Mouse (Mus musculus): ENCODE measurements around the gene Tns3. TPM values are rescaled to one million over a fixed set of nuclear protein-coding genes. Genes with fewer than 3 reads are reported as not detected.

Gene Tns3
- polyA plus RNA-seq, 1 experiment: 29.2 TPM

DNA sequence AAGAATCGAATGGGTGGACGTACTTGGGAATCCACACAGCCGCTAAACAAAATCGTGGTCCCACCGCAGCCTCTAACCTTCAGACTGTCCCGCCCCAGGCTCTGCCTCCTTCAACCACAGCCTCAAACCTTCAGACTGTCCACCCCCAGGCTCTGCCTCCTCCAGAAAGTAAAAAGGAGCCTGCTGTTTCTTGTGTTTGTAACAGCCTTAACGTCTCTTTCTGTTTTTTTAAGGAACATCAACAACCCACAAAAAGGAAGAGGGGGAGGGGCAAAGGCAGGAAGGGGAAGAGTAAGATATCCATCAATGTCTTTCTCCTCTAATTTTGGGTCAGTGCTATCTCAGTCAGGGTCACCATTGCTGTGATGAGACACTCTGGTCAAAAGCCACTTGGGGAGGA, 25.2 kb upstream of the Tns3 start:
- DNase-seq: no peak
- Histone ChIP-seq H3K27me3 (ENCODE audit: control insufficient read depth, insufficient read depth, low read length) (no peaks in the 10 kb centered on the region; the same call in 1 of the 2 replicates), H3K4me1 (ENCODE audit: control insufficient read depth, insufficient read depth, low read length) (no peaks in the 10 kb centered on the region), H3K4me3 (replicated peaks; ENCODE audit: insufficient read depth, low read depth, low read length) (no peak overlapping the region), H3K27ac (ENCODE audit: insufficient read depth, low read length) (no peak overlapping the region)
- no peak for TF ChIP-seq POLR2A (IDR thresholded peaks at IDR 0.05; ENCODE audit: borderline replicate concordance, insufficient read depth, low read length)
- 90% methylated on average over 7 of the region's 7 CpGs for WGBS

DNA sequence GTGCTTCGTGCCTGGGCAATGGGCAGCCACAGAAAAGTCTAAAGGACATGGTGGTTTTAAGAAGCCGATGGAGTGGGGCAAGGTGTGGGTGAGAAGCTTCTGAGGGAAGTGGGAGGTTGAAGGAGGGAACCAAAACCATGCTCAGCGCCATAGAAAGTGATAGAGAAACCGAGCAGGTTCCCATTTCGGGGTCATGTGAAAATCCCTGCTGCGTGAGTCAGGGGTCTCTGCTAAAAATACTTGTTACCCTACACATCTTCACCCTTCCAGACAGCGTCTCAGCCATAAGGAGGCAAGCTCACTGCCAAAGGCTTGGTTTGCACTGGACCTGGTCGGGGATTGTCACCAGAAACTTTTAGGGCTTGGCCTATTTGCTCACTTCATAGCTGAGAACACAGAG, 24.6 kb upstream of the Tns3 start:
- no peak for TF ChIP-seq POLR2A (IDR thresholded peaks at IDR 0.05; ENCODE audit: borderline replicate concordance, insufficient read depth, low read length)
- no peak for TF ChIP-seq CTCF (IDR thresholded peaks at IDR 0.05; ENCODE audit: borderline replicate concordance, insufficient read depth, low read depth, low read length)
- no peak overlapping the region for H3K27ac ChIP-seq (ENCODE audit: insufficient read depth, low read length)
- H3K4me3 ChIP-seq (replicated peaks; ENCODE audit: insufficient read depth, low read depth, low read length): no peak overlapping the region
- 95% methylated on average over 8 of the region's 8 CpGs for WGBS
- H3K27me3 ChIP-seq (ENCODE audit: control insufficient read depth, insufficient read depth, low read length): no peaks in the 10 kb centered on the region; the same call in 1 of the 2 replicates
- no peak for DNase-seq
- no peaks in the 10 kb centered on the region for H3K4me1 ChIP-seq (ENCODE audit: control insufficient read depth, insufficient read depth, low read length)

DNA sequence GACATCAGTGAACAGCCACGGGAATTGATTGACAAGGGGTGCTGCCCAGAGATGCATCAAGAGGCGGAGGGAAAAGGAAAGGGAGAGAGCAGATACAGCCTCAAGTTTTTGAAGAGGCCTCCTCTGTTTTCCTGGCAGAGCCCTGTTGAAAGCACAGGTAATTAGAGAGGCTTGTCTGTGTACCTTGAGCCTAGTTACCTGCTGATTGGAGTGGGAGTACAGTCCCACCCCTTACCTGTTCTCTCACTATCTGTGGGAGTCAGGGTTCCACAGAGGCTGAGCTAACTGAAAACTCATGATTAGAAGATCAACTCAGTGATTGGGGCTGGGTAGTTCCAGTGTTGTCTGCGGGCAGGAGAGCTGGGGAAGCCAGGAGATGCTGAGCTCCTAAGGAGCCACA, 22.2 kb upstream of the Tns3 start:
- 80% methylated on average over 3 of the region's 3 CpGs for WGBS
- Histone ChIP-seq H3K27ac (ENCODE audit: insufficient read depth, low read length) (no peak overlapping the region), H3K4me3 (replicated peaks; ENCODE audit: insufficient read depth, low read depth, low read length) (no peak overlapping the region), H3K4me1 (ENCODE audit: control insufficient read depth, insufficient read depth, low read length) (no peaks in the 10 kb centered on the region), H3K27me3 (ENCODE audit: control insufficient read depth, insufficient read depth, low read length) (no peaks in the 10 kb centered on the region; the same call in 1 of the 2 replicates)
- DNase-seq: no peak
- TF ChIP-seq CTCF (IDR thresholded peaks at IDR 0.05; ENCODE audit: borderline replicate concordance, insufficient read depth, low read depth, low read length): no peak
- no peak for TF ChIP-seq POLR2A (IDR thresholded peaks at IDR 0.05; ENCODE audit: borderline replicate concordance, insufficient read depth, low read length)

DNA sequence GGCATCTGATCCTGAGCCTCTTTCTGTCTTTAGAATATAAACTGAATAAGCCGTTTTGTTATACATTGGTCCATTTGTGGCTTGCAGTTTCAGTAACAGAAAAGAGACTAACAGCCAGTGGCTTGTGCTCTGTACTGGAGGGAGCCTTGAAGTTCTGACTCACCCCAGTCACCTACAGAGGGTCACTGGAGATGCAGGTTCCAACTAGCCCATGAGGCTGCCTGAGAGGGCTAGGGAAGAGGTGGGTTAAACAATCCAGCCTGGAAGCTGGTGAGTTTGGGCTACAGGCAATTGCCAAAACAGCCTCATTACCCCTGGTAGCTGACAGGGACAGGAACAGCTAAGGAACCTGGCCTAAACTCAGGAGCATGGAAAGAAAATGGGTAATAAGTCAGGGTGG, 21.7 kb upstream of the Tns3 start:
- Histone ChIP-seq H3K4me1 (ENCODE audit: control insufficient read depth, insufficient read depth, low read length) (no peaks in the 10 kb centered on the region), H3K27ac (ENCODE audit: insufficient read depth, low read length) (no peak overlapping the region), H3K27me3 (ENCODE audit: control insufficient read depth, insufficient read depth, low read length) (no peaks in the 10 kb centered on the region; the same call in 1 of the 2 replicates), H3K4me3 (replicated peaks; ENCODE audit: insufficient read depth, low read depth, low read length) (no peak overlapping the region)
- 98% methylated on average over 1 of the region's 1 CpGs for WGBS
- no peak for TF ChIP-seq CTCF (IDR thresholded peaks at IDR 0.05; ENCODE audit: borderline replicate concordance, insufficient read depth, low read depth, low read length)
- TF ChIP-seq POLR2A (IDR thresholded peaks at IDR 0.05; ENCODE audit: borderline replicate concordance, insufficient read depth, low read length): no peak
- no peak for DNase-seq

DNA sequence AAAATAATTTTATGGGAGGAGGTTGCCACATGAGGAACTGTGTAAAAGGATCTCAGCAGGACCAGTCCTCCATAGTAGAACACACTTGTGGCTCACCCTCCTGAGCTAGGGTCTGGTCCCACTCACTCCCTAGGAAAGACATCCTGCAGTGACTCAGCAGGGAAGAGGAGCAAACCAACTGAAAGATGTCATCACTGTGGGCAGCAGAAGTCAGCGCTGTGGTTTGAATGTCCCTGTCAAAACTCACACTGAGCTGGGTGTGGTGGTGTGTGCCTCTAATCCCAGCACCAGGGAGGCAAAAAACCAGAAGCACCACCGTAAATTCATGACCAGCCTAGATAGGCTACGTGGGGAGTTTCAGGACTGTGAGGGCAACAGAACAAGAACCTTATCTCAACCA, 20.9 kb upstream of the Tns3 start:
- Histone ChIP-seq H3K4me1 (ENCODE audit: control insufficient read depth, insufficient read depth, low read length) (no peaks in the 10 kb centered on the region), H3K4me3 (replicated peaks; ENCODE audit: insufficient read depth, low read depth, low read length) (no peak overlapping the region), H3K27me3 (ENCODE audit: control insufficient read depth, insufficient read depth, low read length) (no peaks in the 10 kb centered on the region; the same call in 1 of the 2 replicates), H3K27ac (ENCODE audit: insufficient read depth, low read length) (no peak overlapping the region)
- no peak for DNase-seq
- 65% methylated on average over 3 of the region's 3 CpGs for WGBS
- TF ChIP-seq CTCF (IDR thresholded peaks at IDR 0.05; ENCODE audit: borderline replicate concordance, insufficient read depth, low read depth, low read length) (no peak), POLR2A (IDR thresholded peaks at IDR 0.05; ENCODE audit: borderline replicate concordance, insufficient read depth, low read length) (no peak)

DNA sequence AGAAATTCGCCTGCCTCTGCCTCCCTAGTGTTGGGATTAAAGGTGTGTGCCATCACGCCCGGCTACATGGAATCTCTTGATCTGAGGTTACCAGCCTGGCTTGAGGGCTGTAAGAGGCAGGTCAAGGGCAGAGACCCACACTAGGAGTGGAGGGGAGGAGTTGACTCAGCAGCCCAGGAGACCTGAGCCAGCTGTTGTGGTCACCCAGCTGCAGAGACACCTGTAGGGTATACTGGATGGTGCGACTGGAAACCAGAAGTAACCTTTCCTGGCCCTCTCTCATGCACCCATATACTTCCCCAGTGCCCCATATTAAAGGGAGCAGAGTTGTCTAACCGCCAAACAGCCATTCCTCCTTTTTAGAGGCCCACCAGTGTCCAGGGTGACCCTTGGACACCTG, 19.9 kb upstream of the Tns3 start:
- DNase-seq: no peak
- H3K4me1 ChIP-seq (ENCODE audit: control insufficient read depth, insufficient read depth, low read length): no peaks in the 10 kb centered on the region
- no peaks in the 10 kb centered on the region; the same call in 1 of the 2 replicates for H3K27me3 ChIP-seq (ENCODE audit: control insufficient read depth, insufficient read depth, low read length)
- no peak overlapping the region for H3K4me3 ChIP-seq (replicated peaks; ENCODE audit: insufficient read depth, low read depth, low read length)
- TF ChIP-seq POLR2A (IDR thresholded peaks at IDR 0.05; ENCODE audit: borderline replicate concordance, insufficient read depth, low read length) (no peak), CTCF (IDR thresholded peaks at IDR 0.05; ENCODE audit: borderline replicate concordance, insufficient read depth, low read depth, low read length) (no peak)
- H3K27ac ChIP-seq (ENCODE audit: insufficient read depth, low read length): no peak overlapping the region
- WGBS: 94% methylated on average over 5 of the region's 5 CpGs

DNA sequence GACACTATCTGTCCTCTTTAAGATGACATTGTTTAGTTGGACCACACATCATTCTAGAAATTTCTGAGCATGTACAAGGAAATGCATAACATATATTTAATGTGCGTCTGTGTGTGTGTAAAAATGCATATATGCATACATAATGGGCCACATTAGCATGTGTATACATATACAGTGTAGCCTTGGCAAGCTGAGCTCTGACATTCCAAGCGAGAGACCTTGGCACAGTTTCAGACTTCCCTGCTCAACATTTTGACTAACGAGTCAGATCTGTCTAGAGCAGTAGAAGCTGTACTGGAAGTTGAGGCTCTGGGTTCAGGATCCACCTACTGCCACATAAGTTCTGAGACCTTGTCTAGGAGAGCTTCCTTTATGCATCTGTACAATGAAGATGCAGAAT, 17.0 kb upstream of the Tns3 start:
- no peak overlapping the region for H3K27ac ChIP-seq (ENCODE audit: insufficient read depth, low read length)
- H3K27me3 ChIP-seq (ENCODE audit: control insufficient read depth, insufficient read depth, low read length): no peaks in the 10 kb centered on the region; the same call in 1 of the 2 replicates
- WGBS: 30% methylated on average over 3 of the region's 3 CpGs
- H3K4me1 ChIP-seq (ENCODE audit: control insufficient read depth, insufficient read depth, low read length): no peaks in the 10 kb centered on the region
- TF ChIP-seq POLR2A (IDR thresholded peaks at IDR 0.05; ENCODE audit: borderline replicate concordance, insufficient read depth, low read length) (no peak), CTCF (IDR thresholded peaks at IDR 0.05; ENCODE audit: borderline replicate concordance, insufficient read depth, low read depth, low read length) (no peak)
- no peak for DNase-seq
- no peak overlapping the region for H3K4me3 ChIP-seq (replicated peaks; ENCODE audit: insufficient read depth, low read depth, low read length)

DNA sequence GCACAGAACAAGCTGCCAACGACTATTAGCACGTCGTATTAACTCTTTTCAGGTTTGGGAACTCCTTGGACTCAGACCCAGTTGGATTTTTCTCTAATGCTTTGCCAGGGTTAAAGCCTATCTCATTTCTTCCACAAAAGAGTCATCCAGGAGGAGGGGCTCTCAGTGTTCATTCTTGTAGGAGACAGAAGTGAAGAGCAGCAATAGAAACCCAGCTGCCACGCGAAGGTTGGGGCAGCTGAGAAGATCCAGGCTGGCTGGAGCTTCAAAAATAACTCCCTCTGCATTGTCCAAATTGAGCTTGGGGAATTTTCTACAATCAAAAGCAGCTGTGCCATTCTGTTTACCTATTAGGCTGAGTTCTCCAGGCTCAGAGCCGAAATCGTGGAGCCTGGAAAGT, 16.3 kb upstream of the Tns3 start:
- Histone ChIP-seq H3K4me3 (replicated peaks; ENCODE audit: insufficient read depth, low read depth, low read length) (no peak overlapping the region), H3K27ac (ENCODE audit: insufficient read depth, low read length) (no peak overlapping the region), H3K4me1 (ENCODE audit: control insufficient read depth, insufficient read depth, low read length) (no peaks in the 10 kb centered on the region), H3K27me3 (ENCODE audit: control insufficient read depth, insufficient read depth, low read length) (no peaks in the 10 kb centered on the region; the same call in 1 of the 2 replicates)
- DNase-seq: no peak
- whole genome bisulfite sequencing: 40% methylated on average over 7 of the region's 7 CpGs
- TF ChIP-seq CTCF (IDR thresholded peaks at IDR 0.05; ENCODE audit: borderline replicate concordance, insufficient read depth, low read depth, low read length): no peak
- no peak for TF ChIP-seq POLR2A (IDR thresholded peaks at IDR 0.05; ENCODE audit: borderline replicate concordance, insufficient read depth, low read length)
